ENCODE assay signal across 15 mouse cellular contexts in the genomic region with DNA sequence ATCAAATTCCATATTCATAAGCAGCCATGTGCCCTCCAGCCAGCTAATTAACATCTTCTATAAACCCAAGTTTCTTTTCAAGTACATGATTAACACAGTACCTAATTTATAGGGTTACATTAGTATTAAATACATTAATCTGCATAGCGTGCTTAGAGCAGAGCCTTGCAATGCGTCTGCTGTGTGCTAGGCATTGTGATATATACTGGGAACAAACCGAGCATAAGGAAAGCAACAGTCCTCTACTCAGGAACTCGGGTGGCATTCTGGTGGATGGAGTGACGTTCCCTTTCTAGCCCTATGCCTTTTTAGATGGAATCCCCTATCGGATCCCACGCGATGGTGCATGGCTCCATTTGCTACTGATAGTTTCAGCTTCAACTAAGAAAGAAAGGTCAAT.
"Had no signal": no experiment of that assay in that cellular context is flagged by ENCODE, and none has a peak within 500 bp of the region (broad histone marks: within the 10 kb centered on the region; RNA-seq: fewer than 3 reads in every experiment).

No protein-coding gene starts in this region.

- H3K27me3 ChIP-seq: limb, embryonic 13.5 days; midbrain, embryonic 12.5 days; neural tube, embryonic 12.5 days had no signal

- H3K27ac ChIP-seq: kidney, postnatal 0 days; limb, embryonic 13.5 days; liver, embryonic 14.5 days; midbrain, embryonic 12.5 days; neural tube, embryonic 12.5 days; stomach, postnatal 0 days had no signal

- H3K9ac ChIP-seq: limb, embryonic 13.5 days; liver, embryonic 14.5 days; midbrain, embryonic 12.5 days; neural tube, embryonic 12.5 days had no signal

- H3K4me1 ChIP-seq: neural tube, embryonic 12.5 days had no signal

- H3K4me3 ChIP-seq: limb, embryonic 13.5 days; midbrain, embryonic 12.5 days; myocyte; neural tube, embryonic 12.5 days had no signal

- H3K4me2 ChIP-seq: limb, embryonic 13.5 days; midbrain, embryonic 12.5 days; neural tube, embryonic 12.5 days had no signal

- DNase-seq: kidney, adult 11 months; kidney, adult 9 months; kidney, postnatal 36 days; left cerebral cortex, postnatal 4 days; lung, adult 18-20 months; right cerebral cortex, postnatal 14 days; thymus, adult 2 months; thymus, postnatal 25 days had no signal

- H3K36me3 ChIP-seq: midbrain, embryonic 12.5 days; neural tube, embryonic 12.5 days had no signal

- H3K9me3 ChIP-seq: limb, embryonic 13.5 days; midbrain, embryonic 12.5 days; neural tube, embryonic 12.5 days had no signal
